In the genomic region with DNA sequence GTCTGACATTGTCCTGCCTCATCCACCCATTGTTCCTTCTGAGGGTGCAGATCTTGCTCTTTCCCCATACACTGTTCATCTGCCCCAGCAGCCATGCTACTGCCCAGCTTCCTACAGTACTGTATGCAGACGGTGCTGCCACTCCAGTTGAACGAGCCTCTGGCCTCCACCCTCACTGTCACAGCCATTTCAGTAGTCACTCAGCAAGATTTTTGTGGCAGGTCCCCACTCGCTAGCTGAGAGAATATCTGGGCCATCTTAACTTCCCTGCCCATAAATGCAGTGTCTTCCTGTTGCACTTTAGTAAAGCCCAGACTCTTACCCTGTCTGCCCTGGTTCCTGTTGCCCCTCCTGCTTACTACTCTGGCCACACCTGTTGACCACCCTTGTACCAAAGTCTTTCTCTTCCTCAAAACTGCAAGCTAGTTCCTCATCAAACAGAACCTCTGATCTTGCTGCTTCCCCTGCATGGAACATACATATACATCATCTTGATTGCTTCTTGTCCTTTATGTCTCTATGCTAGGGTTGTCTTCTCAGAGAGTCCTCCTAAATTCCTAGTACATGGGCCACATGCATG, we compare ENCODE assay signal across 8 mouse cellular contexts. TPM values are rescaled to one million over a fixed set of nuclear protein-coding genes. Genes with fewer than 3 reads are reported as not detected.
A peak's percentile ranks its signal among the peaks of the same experiment; 100 is the strongest.
DNase-seq lines count a peak whose midpoint lies in the region; ATAC-seq and TF ChIP-seq lines count a peak whose summit lies in the region.

No protein-coding gene starts in this region.

- H3K4me1 ChIP-seq in embryonic facial prominence, embryonic 13.5 days = peaks cover 26% of the 10 kb centered on the region
- peaks cover 26% of the 10 kb centered on the region for H3K4me1 ChIP-seq in limb, embryonic 15.5 days

- TF ChIP-seq CTCF in layer of hippocampus, adult 2 months (conservative IDR thresholded peaks at IDR 0.05) = no peak

- ATAC-seq in embryonic facial prominence, embryonic 13.5 days (ENCODE audit: insufficient number of reproducible peaks, insufficient read depth, low FRiP score, low TSS enrichment, low read depth) = no peak
- ATAC-seq in limb, embryonic 15.5 days (ENCODE audit: insufficient number of reproducible peaks, low FRiP score, low TSS enrichment, low read depth) = no peak
- no peak for ATAC-seq in erythroid progenitor cell, adult 5-6 weeks (replicated peaks; ENCODE audit: low FRiP score, poor library complexity, severe bottlenecking)

- H3K9ac ChIP-seq in embryonic facial prominence, embryonic 13.5 days = peak overlapping the region; percentile 89
- no peak overlapping the region for H3K9ac ChIP-seq in limb, embryonic 15.5 days

- no peak for DNase-seq in layer of hippocampus, adult 2 months (ENCODE audit: low spot score in 2 of 2)
- no peak for DNase-seq in layer of hippocampus, postnatal 25 days (ENCODE audit: extremely low spot score in 1 of 2, low spot score in 1 of 2)
- DNase-seq in spleen, adult 18-20 months = peak; percentile 27 to 44
- DNase-seq in cerebellum, adult 9-11 months = no peak
- DNase-seq in left cerebral cortex, adult 11 months (ENCODE audit: low spot score) = no peak

- WGBS in embryonic facial prominence, embryonic 13.5 days = 73% methylated on average over 3 of the region's 3 CpGs
- 76% methylated on average over 3 of the region's 3 CpGs for WGBS in limb, embryonic 15.5 days

- H3K4me3 ChIP-seq in layer of hippocampus, adult 2 months = peak overlapping the region; percentile 76
- peak overlapping the region; percentile 81; the same call in 1 of the 2 replicates for H3K4me3 ChIP-seq in embryonic facial prominence, embryonic 13.5 days
- H3K4me3 ChIP-seq in limb, embryonic 15.5 days = peak overlapping the region; percentile 86

- no peaks in the 10 kb centered on the region for H3K9me3 ChIP-seq in embryonic facial prominence, embryonic 13.5 days
- no peaks in the 10 kb centered on the region for H3K9me3 ChIP-seq in limb, embryonic 15.5 days

- peak overlapping the region; percentile 88 for H3K4me2 ChIP-seq in embryonic facial prominence, embryonic 13.5 days
- H3K4me2 ChIP-seq in limb, embryonic 15.5 days = peak overlapping the region; percentile 76

- no peaks in the 10 kb centered on the region for H3K27me3 ChIP-seq in embryonic facial prominence, embryonic 13.5 days
- no peaks in the 10 kb centered on the region for H3K27me3 ChIP-seq in limb, embryonic 15.5 days

- no peak overlapping the region for H3K27ac ChIP-seq in layer of hippocampus, adult 2 months
- H3K27ac ChIP-seq in embryonic facial prominence, embryonic 13.5 days = no peak overlapping the region
- no peak overlapping the region for H3K27ac ChIP-seq in limb, embryonic 15.5 days

- H3K36me3 ChIP-seq in embryonic facial prominence, embryonic 13.5 days = peaks cover 36% of the 10 kb centered on the region
- peaks cover 38% of the 10 kb centered on the region for H3K36me3 ChIP-seq in limb, embryonic 15.5 days

RNA-seq across cellular contexts. Expression of a gene that starts 1.6 kb away (rescaled TPM):
- total RNA-seq in layer of hippocampus, adult 2 months (2021) = 10 to 100 TPM; 74.6 to 80.0 TPM
- 10 to 100 TPM; 82.2 to 82.7 TPM for total RNA-seq in layer of hippocampus, postnatal 25 days (2021)
- 126 and 135 TPM in 2 replicates for polyA plus RNA-seq in embryonic facial prominence, embryonic 13.5 days (2015; fragmentation: Nextera tagmentation; extraction: Ambion mirVana)
- 143 and 152 TPM in 2 replicates for polyA plus RNA-seq in limb, embryonic 15.5 days (2015; fragmentation: Nextera tagmentation; extraction: Ambion mirVana)
- total RNA-seq in erythroid progenitor cell, adult 5-6 weeks (2015; ENCODE audit: low replicate concordance) = 19.5 and 23.9 TPM in 2 replicates
- total RNA-seq in erythroid progenitor cell, adult 5-6 weeks (2017; ENCODE audit: low replicate concordance) = 23.1 and 26.2 TPM in 2 replicates

RNA-seq across cellular contexts. Expression of a gene that starts 13.7 kb away (rescaled TPM):
- 10 to 100 TPM; 14.7 to 16.2 TPM for total RNA-seq in layer of hippocampus, adult 2 months (2021)
- total RNA-seq in layer of hippocampus, postnatal 25 days (2021) = 10 to 100 TPM; 16.4 to 17.2 TPM
- polyA plus RNA-seq in embryonic facial prominence, embryonic 13.5 days (2015; fragmentation: Nextera tagmentation; extraction: Ambion mirVana) = 10.1 and 12.1 TPM in 2 replicates
- polyA plus RNA-seq in limb, embryonic 15.5 days (2015; fragmentation: Nextera tagmentation; extraction: Ambion mirVana) = 68.7 and 217 TPM in 2 replicates
- total RNA-seq in erythroid progenitor cell, adult 5-6 weeks (2015; ENCODE audit: low replicate concordance) = not detected in 2 replicates
- not detected in 2 replicates for total RNA-seq in erythroid progenitor cell, adult 5-6 weeks (2017; ENCODE audit: low replicate concordance)

RNA-seq across cellular contexts. Expression of a gene that starts 27.7 kb away (rescaled TPM):
- 10 to 100 TPM; 65.3 to 67.2 TPM for total RNA-seq in layer of hippocampus, adult 2 months (2021)
- total RNA-seq in layer of hippocampus, postnatal 25 days (2021) = 10 to 100 TPM; 64.7 to 68.7 TPM
- 28.6 and 28.7 TPM in 2 replicates for polyA plus RNA-seq in embryonic facial prominence, embryonic 13.5 days (2015; fragmentation: Nextera tagmentation; extraction: Ambion mirVana)
- 28.5 and 29.1 TPM in 2 replicates for polyA plus RNA-seq in limb, embryonic 15.5 days (2015; fragmentation: Nextera tagmentation; extraction: Ambion mirVana)
- 5.4 TPM in 2 replicates for total RNA-seq in erythroid progenitor cell, adult 5-6 weeks (2015; ENCODE audit: low replicate concordance)
- total RNA-seq in erythroid progenitor cell, adult 5-6 weeks (2017; ENCODE audit: low replicate concordance) = 4.9 and 15.3 TPM in 2 replicates

RNA-seq across cellular contexts. Expression of a gene that starts 48.0 kb away (rescaled TPM):
- total RNA-seq in layer of hippocampus, adult 2 months (2021) = 10 to 100 TPM; 14.1 to 15.5 TPM
- 10 to 100 TPM; 10.0 to 14.5 TPM for total RNA-seq in layer of hippocampus, postnatal 25 days (2021)
- polyA plus RNA-seq in embryonic facial prominence, embryonic 13.5 days (2015; fragmentation: Nextera tagmentation; extraction: Ambion mirVana) = 11.4 and 13.6 TPM in 2 replicates
- 10.4 and 11.6 TPM in 2 replicates for polyA plus RNA-seq in limb, embryonic 15.5 days (2015; fragmentation: Nextera tagmentation; extraction: Ambion mirVana)
- total RNA-seq in erythroid progenitor cell, adult 5-6 weeks (2015; ENCODE audit: low replicate concordance) = 2.5 and 11.2 TPM in 2 replicates
- total RNA-seq in erythroid progenitor cell, adult 5-6 weeks (2017; ENCODE audit: low replicate concordance) = 1.3 and 10.4 TPM in 2 replicates

Comparison
In these comparisons a context has a peak if more than half of its experiments do, and no peak if none do; other contexts are left out.
1. DNase-seq: peak in spleen, adult 18-20 months (2 of 2); none in layer of hippocampus, adult 2 months (0 of 2), layer of hippocampus, postnatal 25 days (0 of 2), cerebellum, adult 9-11 months (single experiment) and left cerebral cortex, adult 11 months (single experiment).
2. RNA of a gene that starts 13.7 kb away (total RNA-seq): 16.4 to 17.2 TPM in layer of hippocampus, postnatal 25 days and 14.7 to 16.2 TPM in layer of hippocampus, adult 2 months; not detected in erythroid progenitor cell, adult 5-6 weeks; every median in the first group is over 10 times any median in the second.
3. RNA of a gene that starts 27.7 kb away (total RNA-seq): 64.7 to 68.7 TPM in layer of hippocampus, postnatal 25 days and 65.3 to 67.2 TPM in layer of hippocampus, adult 2 months; 4.9 to 15.3 TPM in erythroid progenitor cell, adult 5-6 weeks; every median in the first group is over 4 times any median in the second.
4. Peak in every context shown above with its lines, with median percentiles within 50 percentile points of each other: H3K4me3 ChIP-seq.